Mouse (Mus musculus): Measurements from ENCODE around the gene E130311K13Rik.

E130311K13Rik gene

DNA sequence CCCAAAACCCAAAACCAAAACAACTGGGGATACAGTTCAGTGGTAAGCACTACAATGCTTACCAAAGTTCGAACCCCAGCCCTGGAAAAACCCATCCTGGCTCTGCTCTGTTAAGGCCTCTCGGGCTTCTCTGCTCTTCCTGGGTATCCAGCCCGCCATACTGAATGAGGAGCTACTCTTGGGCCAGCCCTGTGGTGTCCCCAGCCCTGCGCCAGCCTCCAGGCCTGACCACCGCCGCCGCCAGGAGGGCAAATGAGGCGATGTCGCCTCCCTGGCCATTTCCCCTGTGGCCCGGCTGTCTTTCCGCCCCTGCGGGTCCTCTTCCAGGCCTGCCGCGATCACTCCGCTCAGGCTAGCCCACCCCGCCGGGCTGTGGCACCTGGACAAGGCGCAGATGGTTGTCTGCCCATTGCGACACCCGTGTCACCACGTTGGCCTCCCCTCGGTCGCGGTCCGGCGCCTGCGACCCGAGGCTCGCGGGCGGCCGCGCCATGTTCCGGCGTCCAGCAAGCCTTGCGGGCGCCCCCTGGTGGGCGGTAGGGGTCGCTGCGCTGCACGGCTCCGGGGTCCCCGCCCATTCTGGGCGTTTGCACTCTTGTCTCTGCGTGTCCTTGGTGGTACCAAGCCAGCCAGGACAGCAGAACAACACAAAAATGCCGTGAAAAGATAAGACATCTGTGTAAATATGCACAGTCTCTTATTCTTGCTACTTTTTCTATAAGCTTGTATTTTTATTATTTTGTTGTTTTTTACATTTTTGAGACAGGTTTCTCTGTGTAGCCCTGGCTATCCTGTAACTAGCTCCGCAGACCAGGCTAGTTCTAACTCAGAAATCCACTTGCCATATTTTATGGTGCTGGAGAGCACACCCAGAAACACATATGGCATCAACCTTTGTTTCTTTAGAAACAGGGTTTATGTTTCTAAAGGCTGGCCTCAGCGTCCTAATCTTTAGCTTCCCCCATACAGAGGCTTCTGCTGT lies at the start of gene E130311K13Rik:
Gene E130311K13Rik, minus strand, starts transcription at position 595 of the 982 bp plus-strand sequence.
- DNase-seq (ENCODE audit: low spot score in 2 of 2), result peak; percentile 61 to 86

DNA sequence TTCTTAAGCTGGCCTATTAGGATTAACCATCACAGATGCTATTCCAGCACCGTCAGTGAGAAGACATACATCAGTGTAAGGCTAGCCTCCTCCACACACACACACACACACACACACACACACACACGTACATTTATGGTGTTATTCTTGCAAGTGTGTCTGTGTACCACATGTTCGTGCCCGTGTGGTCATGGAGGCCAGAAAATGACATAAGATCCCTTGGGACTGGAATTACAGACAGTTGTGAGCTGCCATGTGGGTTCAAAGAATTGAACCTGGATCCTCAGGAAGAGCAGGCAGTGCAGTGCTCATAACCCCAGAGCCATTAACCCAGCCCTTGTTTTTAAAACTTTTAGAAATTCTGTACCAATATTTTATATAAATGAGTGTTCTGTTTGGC lies 48.6 kb upstream of the E130311K13Rik start:
- DNase-seq (ENCODE audit: low spot score in 2 of 2), result no peak

GRCm38 (mm10) chr3:63975955-63976908 lies 47.0 kb upstream of the E130311K13Rik start, which contains the start of gene Gmps:
TSS of gene Gmps (plus strand) at chr3:63976106.
- peak; percentile 84 to 90 for DNase-seq (ENCODE audit: low spot score in 2 of 2)

- no peak for DNase-seq (ENCODE audit: low spot score in 2 of 2)
Measured at GRCm38 (mm10) chr3:63965929-63966328, 36.7 kb upstream of the E130311K13Rik start.

- DNase-seq (ENCODE audit: low spot score in 2 of 2), result no peak
Measured at GRCm38 (mm10) chr3:63964922-63965249, 35.6 kb upstream of the E130311K13Rik start.

DNA sequence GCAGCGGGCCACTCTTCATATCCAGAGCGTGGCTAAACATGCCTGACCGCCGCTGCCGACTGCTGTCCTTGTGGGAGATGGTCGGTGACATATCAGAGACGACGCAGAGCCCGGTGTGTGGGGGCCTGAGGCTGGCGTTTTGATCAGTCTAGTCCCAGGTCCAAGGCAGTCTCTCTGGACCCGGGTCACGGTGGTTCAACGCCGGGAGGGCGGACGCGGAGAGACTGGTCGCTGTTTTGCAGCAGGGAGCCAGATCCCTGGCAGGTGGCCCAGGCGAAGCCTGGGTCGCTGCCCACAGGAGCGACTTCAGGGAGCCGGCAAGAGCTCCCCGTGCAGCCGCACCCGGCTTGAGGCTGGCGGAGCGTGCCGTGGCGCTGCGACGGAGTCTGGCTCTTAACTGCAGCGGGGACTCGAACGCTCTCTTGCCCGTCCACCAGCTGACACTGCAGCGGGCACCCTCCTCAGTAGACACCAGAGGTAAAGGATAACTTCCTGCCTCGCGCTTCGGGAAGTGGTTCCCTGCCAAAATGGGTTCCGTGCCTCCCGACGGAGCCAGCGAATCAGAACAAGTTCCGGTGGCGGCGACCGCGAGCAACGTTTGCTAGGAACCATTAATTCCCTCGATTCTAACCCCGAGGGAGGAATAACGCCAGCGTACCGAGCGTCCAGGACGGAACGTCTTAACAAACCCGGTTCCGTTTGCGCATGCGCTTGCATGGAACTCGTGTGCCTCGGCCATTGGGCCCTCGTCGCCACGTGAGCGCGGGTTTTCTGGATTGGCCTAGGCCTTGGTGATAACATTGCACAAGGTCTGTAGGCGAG lies 35.0 kb upstream of the E130311K13Rik start, which contains the start of gene Slc33a1:
Gene Slc33a1, minus strand, starts transcription at position 669 of the 822 bp plus-strand sequence.
- DNase-seq (ENCODE audit: low spot score in 2 of 2), result peak; percentile 99

DNA sequence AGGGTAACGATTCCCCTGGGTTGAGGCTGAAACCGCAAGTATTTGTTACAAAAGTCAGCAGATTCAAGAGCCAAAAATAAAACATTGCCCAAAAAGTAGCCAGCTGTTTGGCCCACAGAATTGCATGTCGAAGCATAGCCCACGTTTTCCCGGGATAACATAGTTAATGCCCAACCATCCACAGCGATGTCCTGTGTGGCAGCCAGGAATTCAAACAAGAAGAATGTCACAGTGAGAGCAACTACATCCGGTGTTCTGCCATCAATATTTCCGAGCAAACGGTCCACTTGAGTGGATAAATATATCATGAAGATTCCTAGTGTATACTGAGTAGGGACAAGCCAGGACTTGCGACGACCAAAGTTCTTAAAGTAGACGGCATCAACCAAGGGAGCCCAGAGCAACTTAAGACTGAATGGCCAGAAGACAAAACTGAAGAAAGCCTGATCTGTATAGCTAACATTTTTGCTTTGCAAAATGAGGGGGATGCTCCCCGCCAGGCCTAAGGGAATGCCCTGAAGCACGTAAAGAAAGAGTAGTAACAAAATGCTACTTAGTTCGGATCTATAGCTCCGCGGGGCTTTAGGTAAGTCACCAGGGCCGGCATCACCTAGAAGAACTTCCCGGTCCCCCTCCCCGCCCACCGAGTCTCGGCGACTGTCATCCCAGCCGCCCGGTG lies 34.3 kb upstream of the E130311K13Rik start:
- DNase-seq (ENCODE audit: low spot score in 2 of 2), result no peak

DNA sequence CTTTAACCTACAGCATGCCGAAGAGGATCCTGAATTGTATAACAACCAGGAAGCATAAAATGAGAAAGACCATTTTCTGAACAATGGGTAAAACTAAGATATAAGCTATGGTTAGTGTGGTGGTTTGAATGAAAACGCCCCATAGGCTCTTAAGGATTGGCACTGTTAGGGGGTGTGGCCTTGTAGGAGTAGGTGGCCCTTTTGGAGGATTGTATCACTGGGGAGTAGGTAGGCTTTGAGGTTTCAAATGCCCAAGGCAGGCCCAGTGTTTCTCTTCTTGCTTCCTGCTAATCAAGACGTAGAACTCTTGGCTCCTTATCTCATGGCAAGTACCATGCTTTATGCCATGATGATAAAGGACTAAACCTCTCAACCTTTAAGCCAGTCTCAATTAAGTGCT lies 20.6 kb upstream of the E130311K13Rik start:
- no peak for DNase-seq (ENCODE audit: low spot score in 2 of 2)

DNA sequence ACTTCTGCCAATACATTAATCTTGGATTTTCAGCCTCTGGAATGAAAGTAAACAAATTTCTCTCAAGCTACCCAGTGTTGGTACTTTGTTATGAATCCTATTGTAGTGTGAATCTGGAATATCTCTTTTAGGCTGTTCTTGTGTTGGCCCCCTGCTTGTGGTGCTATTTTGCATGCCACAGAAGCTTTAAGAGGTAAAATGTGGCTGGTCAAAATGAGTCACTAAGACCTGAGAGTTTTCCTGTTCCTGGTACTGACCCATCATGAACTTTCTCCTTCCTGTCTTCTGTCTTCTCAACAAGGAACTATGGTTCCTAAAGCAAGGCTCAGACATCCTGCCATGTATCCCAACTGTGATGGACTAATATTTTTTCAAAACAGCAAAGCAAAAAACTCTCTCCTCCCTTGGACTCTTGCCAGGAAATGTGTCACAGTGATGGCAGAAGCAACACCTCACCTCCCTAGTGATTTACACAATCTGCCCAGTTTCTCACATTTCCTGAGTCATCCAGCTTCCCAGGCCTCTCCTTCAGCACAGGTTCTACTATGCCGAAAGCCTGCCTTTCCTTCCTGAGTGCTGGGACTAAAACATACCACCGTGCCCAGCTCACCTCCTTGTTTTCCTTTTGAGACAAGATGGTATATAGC lies 12.1 kb upstream of the E130311K13Rik start:
- peak in 1 of 2 experiments; percentile 10 for DNase-seq (ENCODE audit: low spot score in 2 of 2)

- no peak for DNase-seq (ENCODE audit: low spot score in 2 of 2)
Measured at GRCm38 (mm10) chr3:63938928-63939327, 9.7 kb upstream of the E130311K13Rik start.

DNA sequence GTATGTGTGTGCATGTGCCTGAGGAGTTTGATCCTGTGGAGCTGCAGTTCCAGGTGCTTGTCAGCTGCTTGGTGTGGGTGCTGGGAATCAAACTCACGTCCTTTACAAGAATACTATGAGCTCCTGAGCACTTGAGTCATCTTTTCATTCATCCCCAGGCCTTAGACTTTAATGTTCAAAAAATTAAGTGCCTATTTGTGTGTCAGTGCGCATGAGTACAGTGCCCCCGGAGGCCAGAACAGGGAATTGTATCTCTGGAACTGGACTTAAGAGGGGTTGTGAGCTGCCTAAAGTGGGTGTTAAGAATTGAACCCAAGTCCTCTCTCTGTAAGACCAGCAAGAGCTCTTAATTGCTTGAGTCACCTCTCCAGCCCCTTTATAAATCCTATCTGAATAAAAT lies 9.6 kb downstream of the E130311K13Rik start:
- DNase-seq (ENCODE audit: low spot score in 2 of 2), result no peak

DNA sequence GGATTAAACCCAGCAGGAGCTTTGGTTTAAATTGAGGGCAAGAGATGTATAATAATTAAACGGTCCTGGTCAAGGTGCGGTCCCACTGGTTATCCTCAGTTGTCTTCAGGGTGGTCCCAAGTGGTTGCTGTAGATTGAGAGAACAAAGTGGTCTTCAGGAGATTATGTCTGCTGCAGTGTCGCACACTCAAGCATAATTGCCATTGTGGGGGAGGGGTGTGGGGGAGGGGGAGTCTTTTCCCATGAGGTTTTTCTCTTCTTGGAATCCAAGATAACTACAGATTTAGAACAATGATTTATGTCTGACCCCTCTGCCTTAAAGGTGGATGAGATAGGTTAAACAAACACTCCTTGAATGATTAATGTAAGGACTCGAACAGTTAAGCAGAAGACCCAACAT lies 19.0 kb downstream of the E130311K13Rik start:
- DNase-seq (ENCODE audit: low spot score in 2 of 2), result no peak

GRCm38 (mm10) chr3:63905241-63905640 lies 24.0 kb downstream of the E130311K13Rik start:
- no peak for DNase-seq (ENCODE audit: low spot score in 2 of 2)

DNA sequence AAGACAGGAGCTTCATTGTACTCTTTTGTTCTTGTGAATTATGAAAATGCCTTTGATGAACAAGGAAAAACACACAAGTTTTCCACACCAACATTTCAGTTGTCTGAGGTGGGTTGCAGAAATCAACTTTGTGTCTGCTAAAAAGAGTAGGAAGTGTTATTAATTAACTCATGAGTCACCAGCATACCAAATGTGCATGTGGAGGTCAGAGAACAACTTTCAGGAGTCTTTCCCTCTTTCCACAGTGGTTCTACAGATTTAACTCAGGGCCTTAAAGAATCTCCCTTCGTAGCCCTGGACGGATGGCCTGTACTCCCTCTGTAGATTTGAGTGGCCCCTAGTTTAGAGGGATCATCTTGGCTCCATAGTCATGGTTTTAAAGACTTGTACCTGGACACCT lies 25.1 kb downstream of the E130311K13Rik start:
- DNase-seq (ENCODE audit: low spot score in 2 of 2), result no peak

- no peak for DNase-seq (ENCODE audit: low spot score in 2 of 2)
Measured at GRCm38 (mm10) chr3:63900021-63900571, 29.2 kb downstream of the E130311K13Rik start.

GRCm38 (mm10) chr3:63899309-63899695 lies 30.0 kb downstream of the E130311K13Rik start, which contains the start of gene Plch1:
TSS of gene Plch1 (minus strand) at chr3:63899472.
- DNase-seq (ENCODE audit: low spot score in 2 of 2), result peak; percentile 15 to 35

GRCm38 (mm10) chr3:63898581-63899308 lies 30.5 kb downstream of the E130311K13Rik start:
- DNase-seq (ENCODE audit: low spot score in 2 of 2), result peak; percentile 58 to 72

GRCm38 (mm10) chr3:63897177-63897576 lies 32.1 kb downstream of the E130311K13Rik start:
- DNase-seq (ENCODE audit: low spot score in 2 of 2), result no peak

DNA sequence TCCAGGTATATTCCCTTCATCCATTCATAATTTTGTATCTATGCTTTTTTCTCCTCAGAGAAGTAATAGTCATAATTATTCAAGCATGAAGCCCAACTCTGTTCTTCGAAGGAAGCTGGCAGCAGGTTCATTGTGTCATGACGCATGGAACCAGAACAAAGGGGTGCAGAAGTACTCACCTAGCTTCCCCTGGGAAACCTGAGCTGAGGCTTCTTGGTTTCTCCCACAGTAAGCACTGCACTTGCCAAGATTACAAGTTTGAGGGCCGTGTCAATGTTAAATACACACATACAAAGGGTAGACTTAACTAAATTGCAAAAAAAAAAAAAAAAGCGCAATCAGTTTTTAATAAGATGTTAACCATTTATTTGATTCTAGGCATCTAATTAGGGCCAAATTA lies 33.0 kb downstream of the E130311K13Rik start:
- no peak for DNase-seq (ENCODE audit: low spot score in 2 of 2)
